26 mouse cellular contexts compared by ENCODE assay signal in genomic region chr10:118179265-118179664, GRCm38 (mm10). TPM values are rescaled to one million over a fixed set of nuclear protein-coding genes. Genes with fewer than 3 reads are reported as not detected.
DNase-seq lines count a peak whose midpoint lies in the region; TF ChIP-seq lines count a peak whose summit lies in the region.
"Had no signal": no experiment of that assay in that cellular context is flagged by ENCODE, and none has a peak within 500 bp of the region (broad histone marks: within the 10 kb centered on the region; RNA-seq: fewer than 3 reads in every experiment).

No protein-coding gene starts in this region.

- no peak overlapping the region for H3K27ac ChIP-seq in CH12.LX (ENCODE audit: insufficient read depth, low read depth)
- H3K27ac ChIP-seq: embryonic facial prominence, embryonic 10.5 days; embryonic facial prominence, embryonic 12.5 days; forebrain, embryonic 13.5 days; forebrain, embryonic 15.5 days had no signal

- TF ChIP-seq CTCF in CH12.LX (conservative IDR thresholded peaks at IDR 0.05 in 1 of 2, IDR thresholded peaks at IDR 0.05 in 1 of 2; ENCODE audit: low read depth in 2 of 2, low read length in 2 of 2), result no peak

- no peak overlapping the region for H3K4me2 ChIP-seq in CH12.LX (ENCODE audit: insufficient read depth, low read depth, poor library complexity, severe bottlenecking)
- H3K4me2 ChIP-seq in myocyte (ENCODE audit: low read depth), result peak overlapping the region; percentile 31
- H3K4me2 ChIP-seq: embryonic facial prominence, embryonic 12.5 days; forebrain, embryonic 13.5 days; forebrain, embryonic 15.5 days had no signal

- H3K4me1 ChIP-seq in CH12.LX (ENCODE audit: control insufficient read depth in 1 of 2, insufficient read depth in 2 of 2), result no peaks in the 10 kb centered on the region
- H3K4me1 ChIP-seq: embryonic facial prominence, embryonic 10.5 days; embryonic facial prominence, embryonic 12.5 days; forebrain, embryonic 13.5 days; forebrain, embryonic 15.5 days had no signal

- TF ChIP-seq RAD21 in CH12.LX (IDR thresholded peaks at IDR 0.05; ENCODE audit: low read depth, low read length), result no peak

- no peak for TF ChIP-seq POLR2A in CH12.LX (IDR thresholded peaks at IDR 0.05; ENCODE audit: low read depth, low read length)
- no peak for TF ChIP-seq POLR2A in myocyte (IDR thresholded peaks at IDR 0.05; ENCODE audit: insufficient read length, low read depth)

- in situ Hi-C loops in CH12.LX (cut with MboI; ENCODE audit: low pct_ligation_motif_present, low pct_unique_long_range_greater_than_20kb, low sequenced_read_pairs), result no loop called here

- H3K79me2 ChIP-seq in CH12.LX (replicated peaks; ENCODE audit: control insufficient read depth, extremely low read depth, insufficient read depth, poor library complexity, severe bottlenecking) (no peaks in the 10 kb centered on the region), myocyte (ENCODE audit: control insufficient read depth, insufficient read depth) (no peaks in the 10 kb centered on the region)

- no peaks in the 10 kb centered on the region for H3K27me3 ChIP-seq in CH12.LX (replicated peaks)
- H3K27me3 ChIP-seq in myocyte (ENCODE audit: control insufficient read depth, insufficient read depth, insufficient read length), result no peaks in the 10 kb centered on the region
- H3K27me3 ChIP-seq: embryonic facial prominence, embryonic 12.5 days; forebrain, embryonic 13.5 days; forebrain, embryonic 15.5 days; Patski had no signal

- DNase-seq in heart, adult 11 months, result peak; percentile 55
- DNase-seq in heart, adult 18-20 months, result no peak
- DNase-seq in CH12.LX (ENCODE audit: extremely low read depth), result no peak
- DNase-seq in right cerebral cortex, postnatal 36 days (ENCODE audit: low spot score in 2 of 2), result no peak
- DNase-seq: adrenal gland, adult 8-10 months; adrenal gland, postnatal 14 days; adrenal gland, postnatal 36 days; B cell, adult 2 months; cerebellum, adult 11-12 months; cerebellum, adult 2 months; cerebellum, adult 9-10 months; cerebellum, postnatal 10 days; cerebellum, postnatal 25 days; forebrain, postnatal 0 days had no signal

- H3K4me3 ChIP-seq in CH12.LX (replicated peaks in 1 of 3; ENCODE audit: low read depth in 2 of 3, low read length in 2 of 3, poor library complexity in 1 of 3), result no peak overlapping the region
- H3K4me3 ChIP-seq in myocyte, result no peak overlapping the region
- H3K4me3 ChIP-seq: embryonic facial prominence, embryonic 10.5 days; embryonic facial prominence, embryonic 12.5 days; forebrain, embryonic 13.5 days; forebrain, embryonic 15.5 days had no signal

- no peak overlapping the region for H3K9ac ChIP-seq in CH12.LX (ENCODE audit: insufficient read depth, low read depth)
- H3K9ac ChIP-seq: embryonic facial prominence, embryonic 12.5 days; forebrain, embryonic 13.5 days; forebrain, embryonic 15.5 days; forebrain, postnatal 0 days had no signal

- dilution Hi-C loops in CH12.LX (cut with MboI; ENCODE audit: extremely low pct_ligation_motif_present, extremely low pct_unique_long_range_greater_than_20kb, low sequenced_read_pairs), result no loop called here

- H3ac ChIP-seq in myocyte (ENCODE audit: control insufficient read depth, insufficient read length), result no peak overlapping the region

- no peaks in the 10 kb centered on the region for H3K9me3 ChIP-seq in CH12.LX (replicated peaks; ENCODE audit: low read length)
- H3K9me3 ChIP-seq: embryonic facial prominence, embryonic 10.5 days; embryonic facial prominence, embryonic 12.5 days; forebrain, embryonic 13.5 days; forebrain, embryonic 15.5 days had no signal

- no peak for TF ChIP-seq EP300 in CH12.LX (IDR thresholded peaks at IDR 0.05; ENCODE audit: low read length)

- H3K36me3 ChIP-seq in CH12.LX (replicated peaks in 1 of 2; ENCODE audit: control insufficient read depth in 1 of 2, insufficient read depth in 1 of 2, low read length in 1 of 2) (no peaks in the 10 kb centered on the region), myocyte (ENCODE audit: control insufficient read depth, insufficient read depth) (no peaks in the 10 kb centered on the region)
- H3K36me3 ChIP-seq: embryonic facial prominence, embryonic 10.5 days; embryonic facial prominence, embryonic 12.5 days; forebrain, embryonic 15.5 days had no signal

TF ChIP-seq in CH12.LX, 34 proteins besides CTCF, POLR2A, EP300 and RAD21:
- TF ChIP-seq ZC3H11A (IDR thresholded peaks at IDR 0.05; ENCODE audit: low read depth, low read length), result no peak
- peak; percentile 69; the same call in 1 of the 2 replicates for TF ChIP-seq MAX (IDR thresholded peaks at IDR 0.05; ENCODE audit: low read length)

TF ChIP-seq in myocyte, 11 proteins besides CTCF, POLR2A, EP300 and RAD21:
- no peak for TF ChIP-seq TCF3 (IDR thresholded peaks at IDR 0.05; ENCODE audit: insufficient read length, low read depth)
- no peak for TF ChIP-seq REST (IDR thresholded peaks at IDR 0.05; ENCODE audit: insufficient read depth, insufficient read length)
- no peak for TF ChIP-seq CEBPB (IDR thresholded peaks at IDR 0.05; ENCODE audit: insufficient read depth, poor library complexity, severe bottlenecking)
- no peak for TF ChIP-seq TCF12 (IDR thresholded peaks at IDR 0.05; ENCODE audit: insufficient read depth, poor library complexity, severe bottlenecking)
- TF ChIP-seq MAX (IDR thresholded peaks at IDR 0.05; ENCODE audit: low read depth), result no peak
- no peak for TF ChIP-seq MYOG (IDR thresholded peaks at IDR 0.05; ENCODE audit: control insufficient read depth in 1 of 3, insufficient read depth in 1 of 3, insufficient read length in 2 of 3, low read depth in 2 of 3)
- TF ChIP-seq POLR2AphosphoS2 (IDR thresholded peaks at IDR 0.05; ENCODE audit: insufficient read length, low read depth), result no peak
- no peak for TF ChIP-seq SRF (IDR thresholded peaks at IDR 0.05; ENCODE audit: control insufficient read depth, insufficient read length, low read depth)
- no peak for TF ChIP-seq USF1 (IDR thresholded peaks at IDR 0.05; ENCODE audit: low read depth)
- no peak for TF ChIP-seq E2F4 (IDR thresholded peaks at IDR 0.05; ENCODE audit: insufficient read depth)

RNA-seq across cellular contexts. Expression of gene Il22, which starts 25.5 kb away (rescaled TPM):
- total RNA-seq in heart, adult 18-20 months (2021), result not detected
- not detected in 2 replicates for total RNA-seq in CH12.LX (2012; rRNA removed)
- total RNA-seq in CH12.LX (2014; rRNA removed), result not detected in 2 replicates
- not detected in 2 replicates for polyA plus RNA-seq in CH12.LX (2012; ENCODE audit: insufficient read length, low read depth)
- polyA plus RNA-seq in myocyte (2012; fragmentation: generic; extraction: Trizol), result not detected
- total RNA-seq: adrenal gland, adult 18-20 months; adrenal gland, adult 8-10 months; adrenal gland, postnatal 14 days; adrenal gland, postnatal 36 days; ES-E14 had no signal
- polyA plus RNA-seq: activated CD4-positive, CD25-positive, alpha-beta regulatory T cell, adult 4 months; CD4-positive, CD25-positive, alpha-beta regulatory T cell, adult 4 months; embryonic facial prominence, embryonic 10.5 days; embryonic facial prominence, embryonic 12.5 days; embryonic facial prominence, embryonic 14.5 days; forebrain, embryonic 11.5 days; forebrain, embryonic 13.5 days; forebrain, embryonic 15.5 days; Patski had no signal

RNA-seq across cellular contexts. Expression of gene Mdm1, which starts 37.7 kb away (rescaled TPM):
- 1 to 10 TPM; 4.3 to 5.2 TPM for total RNA-seq in heart, adult 18-20 months (2021)
- total RNA-seq in CH12.LX (2012; rRNA removed) (6.8 and 7.7 TPM in 2 replicates), CH12.LX (2014; rRNA removed) (10.4 and 12.6 TPM in 2 replicates)
- polyA plus RNA-seq in CH12.LX (2012; ENCODE audit: insufficient read length, low read depth) (9.7 and 10.8 TPM in 2 replicates), myocyte (2012; fragmentation: generic; extraction: Trizol) (3.4 TPM)
